In genomic region chr2:156870519-156870918, GRCm38 (mm10) we compare ENCODE assay signal across 1 mouse cellular context.
TF ChIP-seq lines count a peak whose summit lies in the region.

No protein-coding gene starts in this region.

TF ChIP-seq in MEL, 35 proteins besides CTCF, POLR2A, EP300 and RAD21:
- TF ChIP-seq MYC (IDR thresholded peaks at IDR 0.05; ENCODE audit: low read depth, low read length) (no peak), ZKSCAN1 (IDR thresholded peaks at IDR 0.05; ENCODE audit: low read depth, low read length) (no peak), RCOR1 (IDR thresholded peaks at IDR 0.05; ENCODE audit: low read depth, low read length) (peak; percentile 83), ETS1 (IDR thresholded peaks at IDR 0.05; ENCODE audit: low read depth, low read length) (peak; percentile 46; the same call in 1 of the 2 replicates), POLR2AphosphoS5 (IDR thresholded peaks at IDR 0.05; ENCODE audit: borderline replicate concordance, low read depth, low read length) (no peak)
